Mouse (Mus musculus): ENCODE data around the gene Rpp21. TPM values are rescaled to one million over a fixed set of nuclear protein-coding genes. Genes with fewer than 3 reads are reported as not detected.

Gene Rpp21
- 107 and 113 TPM in 2 replicates for polyA plus RNA-seq (2015; fragmentation: Nextera tagmentation; extraction: Ambion mirVana)

DNA sequence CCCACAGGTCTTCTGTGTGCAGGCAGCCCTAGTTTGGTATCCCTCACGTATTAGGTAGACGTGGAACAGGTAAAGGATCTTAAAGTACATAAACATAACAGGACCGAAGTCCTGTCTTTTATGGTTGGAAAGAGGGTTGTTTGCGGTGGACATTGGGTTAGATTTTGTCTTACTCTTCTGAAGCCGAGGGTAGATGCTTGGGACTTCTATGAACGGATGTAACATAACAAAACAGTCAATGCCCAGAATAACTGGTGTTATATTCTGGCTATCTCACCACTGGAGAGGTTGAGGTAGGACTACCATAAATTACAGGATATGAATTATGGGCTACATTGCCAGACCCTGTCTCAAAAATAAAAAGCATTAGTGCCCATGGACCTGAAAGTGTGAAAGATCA is at the start of gene Rpp21:
Gene Rpp21, minus strand, starts transcription at position 101 of the 400 bp plus-strand sequence.
- no peak for ATAC-seq (replicated peaks; ENCODE audit: low FRiP score)
- Histone ChIP-seq H3K4me3 (replicated peaks) (peak within 1 kb of the TSS; percentile 87), H3K36me3 (peaks cover 52% of the 10 kb centered on the region), H3K9me3 (replicated peaks) (no peaks in the 10 kb centered on the region), H3K4me1 (peaks cover 11% of the 10 kb centered on the region), H3K4me2 (peak within 1 kb of the TSS; percentile 69), H3K27ac (peak within 1 kb of the TSS; percentile 88), H3K9ac (peak within 1 kb of the TSS; percentile 84), H3K27me3 (no peaks in the 10 kb centered on the region)
- 49% methylated on average over 6 of the region's 6 CpGs for WGBS

DNA sequence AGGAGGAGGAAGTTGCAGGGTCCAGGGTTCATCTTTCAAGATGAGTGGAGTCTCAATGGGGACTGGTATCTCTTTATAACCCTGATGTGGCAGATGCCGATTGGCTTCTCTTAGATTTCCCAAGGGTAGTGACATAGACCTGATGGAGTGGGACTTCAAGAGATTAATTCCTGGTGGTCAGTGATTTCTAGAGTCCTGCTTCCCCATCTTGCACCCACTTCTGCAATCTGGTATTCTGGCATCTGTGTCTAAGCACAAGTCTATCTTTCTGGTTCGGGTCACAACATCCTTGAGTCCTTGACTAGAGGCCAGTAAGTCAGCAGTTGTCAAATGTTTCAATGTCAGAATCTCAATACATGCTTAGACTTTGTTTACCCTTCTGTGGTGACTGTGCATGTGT is 28.5 kb upstream of the Rpp21 start, which contains the start of gene H2-M10.2:
Gene H2-M10.2, minus strand, starts transcription at position 101 of the 400 bp plus-strand sequence.
- no peak within 1 kb of the TSS for H3K4me2 ChIP-seq
- ATAC-seq (replicated peaks; ENCODE audit: low FRiP score), result no peak
- 88% methylated on average over 2 of the region's 2 CpGs for WGBS
- no peak within 1 kb of the TSS for H3K9ac ChIP-seq
- H3K4me3 ChIP-seq (replicated peaks), result no peak within 1 kb of the TSS
- H3K36me3 ChIP-seq, result peaks cover 14% of the 10 kb centered on the region
- no peaks in the 10 kb centered on the region for H3K4me1 ChIP-seq
- H3K9me3 ChIP-seq (replicated peaks), result no peaks in the 10 kb centered on the region
- H3K27ac ChIP-seq, result no peak within 1 kb of the TSS
- no peaks in the 10 kb centered on the region for H3K27me3 ChIP-seq

DNA sequence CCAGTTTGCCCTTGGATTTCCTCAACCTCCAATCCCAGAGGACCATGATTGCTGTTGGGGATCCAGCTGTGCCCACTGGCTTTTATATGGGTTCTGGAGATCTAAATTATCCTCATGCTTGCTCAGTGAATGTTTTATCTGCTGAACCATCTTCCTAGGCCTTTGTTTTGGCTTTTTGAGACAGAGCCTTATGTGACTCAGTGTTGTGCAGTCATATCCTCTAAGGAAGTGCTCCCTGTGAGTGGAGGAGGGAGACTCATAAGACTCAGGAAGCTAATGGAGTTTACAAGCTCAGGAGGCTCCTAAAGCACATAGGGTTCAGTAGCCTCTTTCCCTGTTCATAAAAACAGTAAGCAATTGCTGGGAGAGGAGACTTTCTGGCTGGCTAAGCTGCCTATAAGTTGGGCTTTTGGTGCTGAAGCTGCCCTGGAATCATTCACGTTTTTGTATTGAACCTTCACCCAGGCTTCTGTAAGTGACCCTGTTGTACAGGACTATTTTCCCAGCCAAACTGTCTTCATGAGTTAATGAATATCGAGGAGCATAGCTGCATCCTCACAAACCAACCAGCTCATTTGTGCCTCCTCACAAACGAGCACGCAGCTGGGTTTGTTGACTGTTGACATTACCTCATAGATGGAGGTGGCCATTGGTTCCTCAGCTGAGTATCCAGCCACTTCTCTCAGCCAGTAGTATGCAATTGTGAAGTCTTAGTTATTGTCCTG is 23.8 kb upstream of the Rpp21 start:
- H3K27ac ChIP-seq, result no peak overlapping the region
- H3K9me3 ChIP-seq (replicated peaks), result no peaks in the 10 kb centered on the region
- no peak for ATAC-seq (replicated peaks; ENCODE audit: low FRiP score)
- H3K27me3 ChIP-seq, result no peaks in the 10 kb centered on the region
- H3K4me2 ChIP-seq, result no peak overlapping the region
- H3K9ac ChIP-seq, result no peak overlapping the region
- 90% methylated on average over 4 of the region's 4 CpGs for WGBS
- no peaks in the 10 kb centered on the region for H3K4me1 ChIP-seq
- no peak overlapping the region for H3K4me3 ChIP-seq (replicated peaks)
- peaks cover 50% of the 10 kb centered on the region for H3K36me3 ChIP-seq

DNA sequence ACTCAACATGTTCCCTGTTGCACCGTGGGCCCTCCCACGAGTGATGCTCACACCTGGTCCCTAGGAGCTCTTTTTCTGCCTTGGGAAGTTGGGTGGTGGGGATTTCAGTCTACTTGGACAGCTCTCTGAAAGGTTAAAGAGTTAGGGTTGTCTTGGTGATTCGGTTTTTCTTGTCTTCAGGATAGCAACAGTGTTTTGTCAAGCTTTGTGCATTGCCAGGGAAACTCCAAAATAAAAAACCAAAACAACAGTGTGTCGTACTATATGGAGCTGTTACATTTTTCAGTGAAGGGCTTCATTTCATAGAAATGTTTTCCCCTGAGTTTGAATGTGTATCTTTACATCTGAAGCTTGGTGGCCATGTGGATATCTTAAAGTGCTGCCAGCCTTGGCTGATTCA is 16.9 kb upstream of the Rpp21 start:
- WGBS, result 95% methylated on average over 4 of the region's 4 CpGs
- no peak for ATAC-seq (replicated peaks; ENCODE audit: low FRiP score)
- Histone ChIP-seq H3K27me3 (no peaks in the 10 kb centered on the region), H3K4me2 (no peak overlapping the region), H3K4me1 (peaks cover 30% of the 10 kb centered on the region), H3K9ac (no peak overlapping the region), H3K9me3 (replicated peaks) (no peaks in the 10 kb centered on the region), H3K4me3 (replicated peaks) (no peak overlapping the region), H3K36me3 (peaks cover 44% of the 10 kb centered on the region), H3K27ac (no peak overlapping the region)

DNA sequence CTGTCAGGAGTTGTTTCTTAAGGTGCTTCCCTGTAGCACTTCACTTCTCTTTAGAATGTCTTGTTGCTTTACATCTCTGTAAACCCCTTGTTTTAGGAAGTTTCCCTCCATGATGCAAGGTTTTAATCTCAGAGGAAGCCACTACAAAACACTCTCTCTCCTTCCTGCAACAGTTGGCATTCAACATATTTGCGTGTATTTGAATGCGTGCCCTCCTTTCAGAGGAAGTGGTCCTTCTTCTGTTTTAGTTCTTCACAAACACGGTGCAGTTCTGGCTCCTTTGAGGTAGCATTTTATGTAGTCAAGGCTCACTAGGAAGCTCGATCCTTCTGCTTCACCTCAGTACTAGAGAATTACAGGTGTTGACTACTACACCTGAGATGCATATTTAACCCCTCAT is 15.9 kb upstream of the Rpp21 start:
- Histone ChIP-seq H3K4me2 (0 out of 2 replicates have a peak overlapping the region, but pooled peaks have one; percentile 5), H3K27ac (no peak overlapping the region), H3K4me1 (peaks cover 32% of the 10 kb centered on the region), H3K9me3 (replicated peaks) (no peaks in the 10 kb centered on the region), H3K4me3 (replicated peaks) (no peak overlapping the region), H3K36me3 (peaks cover 39% of the 10 kb centered on the region), H3K9ac (no peak overlapping the region), H3K27me3 (no peaks in the 10 kb centered on the region)
- no peak for ATAC-seq (replicated peaks; ENCODE audit: low FRiP score)
- WGBS, result 93% methylated on average over 4 of the region's 4 CpGs

DNA sequence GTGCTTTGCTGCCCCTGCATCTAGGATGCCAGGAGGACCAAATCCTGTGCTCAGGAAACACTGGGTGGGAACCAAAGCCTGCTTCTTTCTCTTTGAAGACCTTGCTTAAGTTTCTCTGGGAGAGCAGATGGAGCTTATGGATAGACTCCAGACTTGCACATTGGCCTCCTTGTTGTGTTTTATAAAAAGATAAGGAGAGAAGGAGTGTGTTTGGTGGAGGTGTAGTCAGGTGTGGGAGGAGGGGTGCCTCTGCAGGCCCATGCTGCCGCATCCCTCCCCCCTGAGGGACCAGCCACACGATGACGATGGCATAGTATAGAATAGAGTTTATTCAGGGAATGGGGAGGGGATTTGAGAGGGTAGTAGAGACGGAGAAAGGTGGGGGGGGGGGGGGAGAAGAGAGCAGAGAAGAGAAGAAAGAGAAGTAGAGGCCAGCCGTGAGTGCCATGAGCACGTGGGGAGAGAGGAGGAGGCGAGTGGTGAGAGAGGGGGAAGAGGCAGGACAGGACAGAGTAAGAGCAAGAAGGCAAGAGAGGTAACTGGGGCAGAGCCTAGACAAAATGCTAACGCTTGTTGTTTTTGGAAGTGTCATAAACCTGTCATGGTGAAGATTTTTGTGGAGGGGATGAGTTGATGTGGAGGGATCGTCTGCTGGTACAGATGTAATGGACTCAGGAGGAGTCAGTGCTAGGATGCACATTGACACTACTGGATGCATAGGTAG is 14.9 kb upstream of the Rpp21 start:
- H3K27me3 ChIP-seq, result no peaks in the 10 kb centered on the region
- no peak for ATAC-seq (replicated peaks; ENCODE audit: low FRiP score)
- no peaks in the 10 kb centered on the region for H3K9me3 ChIP-seq (replicated peaks)
- H3K27ac ChIP-seq, result no peak overlapping the region
- peaks cover 37% of the 10 kb centered on the region for H3K36me3 ChIP-seq
- 81% methylated on average over 9 of the region's 9 CpGs for WGBS
- peaks cover 32% of the 10 kb centered on the region for H3K4me1 ChIP-seq
- peak overlapping the region; percentile 87 for H3K4me2 ChIP-seq
- H3K9ac ChIP-seq, result peak overlapping the region; percentile 96
- peak overlapping the region; percentile 87 for H3K4me3 ChIP-seq (replicated peaks)

DNA sequence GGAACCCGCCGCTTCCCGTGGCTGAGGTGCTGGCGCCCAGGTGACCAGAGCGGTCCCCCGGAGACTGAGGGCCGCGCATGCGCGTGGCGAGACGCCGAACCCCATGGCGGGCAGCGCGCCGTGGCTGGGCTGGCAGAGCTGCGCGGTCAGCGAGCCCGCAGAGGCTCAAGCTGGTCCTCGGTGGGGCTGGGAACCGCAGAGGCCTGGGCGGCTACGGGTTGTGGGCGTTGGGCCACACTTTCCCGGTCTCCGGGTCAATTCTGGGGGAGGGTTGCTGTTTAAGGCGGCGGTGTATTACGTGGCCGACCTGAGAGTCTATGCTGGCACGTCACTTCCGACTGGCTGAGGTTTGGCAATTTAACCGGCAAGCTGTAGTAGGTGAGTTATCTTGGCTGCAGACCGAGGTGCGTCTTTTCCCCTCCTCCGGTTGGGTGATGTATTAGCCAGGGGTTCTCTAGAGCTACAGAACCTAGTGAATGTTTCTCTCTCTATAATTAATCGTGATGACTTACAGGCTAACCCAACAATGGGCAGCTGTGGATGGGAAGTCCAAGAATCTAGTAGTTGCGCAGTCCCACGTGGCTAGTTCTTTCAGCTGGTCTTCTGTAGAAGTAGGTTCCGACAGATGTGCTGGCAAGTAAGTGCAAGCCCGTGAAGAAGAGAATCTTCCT is 13.9 kb upstream of the Rpp21 start, which contains the start of gene Trim39:
Gene Trim39, minus strand, starts transcription at position 662 of the 671 bp plus-strand sequence.
- Histone ChIP-seq H3K9ac (peak within 1 kb of the TSS; percentile 96), H3K4me1 (peaks cover 32% of the 10 kb centered on the region), H3K27me3 (no peaks in the 10 kb centered on the region), H3K36me3 (peaks cover 42% of the 10 kb centered on the region), H3K9me3 (replicated peaks) (no peaks in the 10 kb centered on the region), H3K27ac (peak within 1 kb of the TSS; percentile 92), H3K4me3 (replicated peaks) (peak within 1 kb of the TSS; percentile 87), H3K4me2 (peak within 1 kb of the TSS; percentile 87)
- ATAC-seq (replicated peaks; ENCODE audit: low FRiP score), result peak; percentile 87
- WGBS, result 1% methylated on average over 43 of the region's 43 CpGs

DNA sequence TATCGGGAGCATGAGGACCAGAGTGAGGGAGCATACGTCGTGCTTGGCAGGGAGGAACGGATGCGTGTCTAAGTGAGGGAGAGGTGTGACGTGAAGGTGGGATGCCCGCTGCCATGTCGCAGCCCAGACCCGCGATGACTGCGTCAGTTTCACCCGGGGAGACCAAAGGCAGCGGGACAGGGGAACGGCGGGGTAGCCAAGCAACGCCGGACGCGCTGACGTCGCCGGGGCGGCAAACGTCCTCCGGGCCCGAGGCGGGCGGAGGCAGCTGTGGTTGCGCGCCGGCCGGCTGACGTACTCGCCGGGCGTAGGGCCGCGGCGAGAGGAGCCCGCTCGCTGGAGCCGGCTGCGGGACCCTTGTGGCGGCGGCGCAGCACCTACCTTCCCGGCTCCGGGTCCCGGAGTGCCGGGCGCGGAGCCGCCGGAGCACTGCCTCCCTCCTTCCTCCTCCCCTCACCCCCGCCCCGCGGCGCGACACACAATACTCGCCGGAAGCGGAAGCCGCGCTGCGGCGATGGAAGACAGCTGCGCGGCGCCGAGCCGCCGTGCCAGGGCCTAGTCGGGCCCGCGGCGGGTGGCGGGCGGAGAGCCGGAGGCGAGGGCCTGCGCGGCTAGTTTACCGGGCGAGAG is 13.2 kb upstream of the Rpp21 start:
- Histone ChIP-seq H3K36me3 (peaks cover 42% of the 10 kb centered on the region), H3K27me3 (no peaks in the 10 kb centered on the region), H3K9ac (peak overlapping the region; percentile 96), H3K4me3 (replicated peaks) (peak overlapping the region; percentile 87), H3K9me3 (replicated peaks) (no peaks in the 10 kb centered on the region), H3K27ac (peak overlapping the region; percentile 92), H3K4me1 (peaks cover 32% of the 10 kb centered on the region), H3K4me2 (peak overlapping the region; percentile 87)
- ATAC-seq (replicated peaks; ENCODE audit: low FRiP score), result peak; percentile 94
- under 1% methylated on average over 67 of the region's 84 CpGs for WGBS

DNA sequence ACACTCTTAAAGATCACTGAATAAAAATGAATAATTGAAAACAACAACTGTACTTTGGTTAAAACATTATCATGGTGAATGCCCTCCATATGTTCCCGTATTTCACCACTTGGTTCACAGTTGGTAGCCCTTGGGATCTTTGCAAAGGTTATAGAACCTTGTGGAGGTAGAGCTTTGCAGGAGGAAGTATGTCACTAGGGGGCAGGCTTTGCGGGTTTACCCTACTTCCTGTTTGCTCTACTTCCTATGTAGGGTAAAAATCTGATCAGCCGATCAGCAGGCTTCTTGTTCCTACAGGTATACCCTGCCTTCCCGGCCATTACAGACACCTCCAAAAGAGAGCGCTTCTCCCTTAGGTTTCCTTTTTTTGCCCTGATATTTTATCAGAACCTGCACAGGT is 8.0 kb upstream of the Rpp21 start:
- no peak overlapping the region for H3K4me3 ChIP-seq (replicated peaks)
- no peak overlapping the region for H3K27ac ChIP-seq
- 76% methylated on average over 5 of the region's 5 CpGs for WGBS
- no peak overlapping the region for H3K4me2 ChIP-seq
- peaks cover 77% of the 10 kb centered on the region for H3K36me3 ChIP-seq
- H3K4me1 ChIP-seq, result peaks cover 12% of the 10 kb centered on the region
- H3K27me3 ChIP-seq, result no peaks in the 10 kb centered on the region
- H3K9ac ChIP-seq, result no peak overlapping the region
- no peak for ATAC-seq (replicated peaks; ENCODE audit: low FRiP score)
- no peaks in the 10 kb centered on the region for H3K9me3 ChIP-seq (replicated peaks)

DNA sequence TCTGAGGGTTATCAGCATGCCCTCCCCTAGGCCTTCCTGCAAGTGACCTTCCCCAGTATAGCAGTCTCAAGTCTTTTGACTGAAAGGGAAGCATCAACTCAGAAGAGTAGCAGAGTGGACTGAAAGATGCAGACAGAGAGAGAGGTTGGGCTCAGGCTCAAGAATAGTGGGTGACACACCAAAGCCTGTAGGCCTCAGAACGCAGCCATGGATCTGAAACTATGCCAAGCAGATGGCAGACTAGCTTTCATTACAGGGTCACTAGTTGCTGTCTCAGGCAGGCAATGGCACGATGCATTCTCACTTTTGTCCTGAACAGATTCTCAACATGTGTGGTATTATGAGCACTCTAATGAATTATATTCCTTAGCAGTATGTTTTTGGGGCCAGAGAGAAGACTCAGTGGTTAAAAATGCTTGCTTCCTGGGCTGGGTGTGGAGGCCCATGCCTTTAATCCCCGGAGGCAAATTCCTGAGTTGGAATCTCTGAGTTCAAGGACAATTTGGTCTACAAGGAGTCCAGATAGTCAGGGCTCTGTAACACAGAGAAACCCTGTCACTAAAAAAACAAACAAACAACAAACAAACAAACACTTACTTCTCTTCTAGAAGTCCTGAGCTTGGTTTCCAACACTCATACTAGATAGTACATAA is 6.5 kb upstream of the Rpp21 start:
- Histone ChIP-seq H3K27me3 (no peaks in the 10 kb centered on the region), H3K9me3 (replicated peaks) (no peaks in the 10 kb centered on the region), H3K4me3 (replicated peaks) (no peak overlapping the region), H3K36me3 (peaks cover 91% of the 10 kb centered on the region), H3K4me1 (no peaks in the 10 kb centered on the region), H3K27ac (no peak overlapping the region), H3K4me2 (no peak overlapping the region), H3K9ac (no peak overlapping the region)
- no peak for ATAC-seq (replicated peaks; ENCODE audit: low FRiP score)
- 92% methylated on average over 3 of the region's 3 CpGs for WGBS

DNA sequence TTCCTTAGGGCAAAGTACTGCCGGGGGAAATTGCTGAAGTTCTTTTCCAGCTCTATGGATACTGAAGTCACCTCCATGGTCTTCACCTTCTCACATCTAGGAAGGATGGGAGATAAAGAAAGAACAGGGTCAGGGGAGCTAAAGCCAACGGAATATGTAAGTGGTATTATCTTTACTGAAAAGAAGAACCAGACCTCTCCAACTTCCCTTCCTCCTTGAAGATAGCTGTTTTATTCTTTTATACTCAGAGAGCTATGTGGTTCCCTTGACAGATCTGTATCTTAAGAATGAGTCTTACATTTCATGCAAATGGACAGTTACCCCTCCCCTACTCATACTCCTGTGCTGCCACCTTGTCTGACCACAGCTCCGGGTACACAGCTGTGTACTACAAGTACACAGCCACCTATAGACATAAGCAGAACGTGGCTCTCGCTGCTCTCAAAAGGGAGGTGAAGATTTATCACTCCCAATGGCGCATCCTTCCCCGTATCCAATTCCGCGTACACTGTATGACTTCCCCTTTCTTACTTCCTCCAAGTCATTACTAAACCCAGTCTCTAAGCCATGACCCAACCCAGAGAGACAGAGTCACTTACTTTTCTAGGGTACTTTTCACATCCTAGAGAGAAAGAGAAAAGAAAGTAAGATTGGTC is 3.8 kb upstream of the Rpp21 start:
- Histone ChIP-seq H3K4me3 (replicated peaks) (no peak overlapping the region), H3K27me3 (no peaks in the 10 kb centered on the region), H3K27ac (no peak overlapping the region), H3K9ac (no peak overlapping the region), H3K36me3 (peaks cover 79% of the 10 kb centered on the region), H3K9me3 (replicated peaks) (no peaks in the 10 kb centered on the region), H3K4me2 (no peak overlapping the region), H3K4me1 (peaks cover 8% of the 10 kb centered on the region)
- WGBS, result 89% methylated on average over 9 of the region's 9 CpGs
- ATAC-seq (replicated peaks; ENCODE audit: low FRiP score), result no peak

All from kidney, embryonic 15.5 days (tissue).